Mouse (Mus musculus) small intestine, adult 2 months (tissue): ENCODE measurements around the gene Gm20388.

Source experiments
- CTCF ChIP-seq: fragments of 200-500 bp; IDR thresholded peaks from 2 replicates; pipeline ENCODE4 v1.5.1; 2012; ENCODE audit warnings: low read depth, mild to moderate bottlenecking, control low read depth, inconsistent platforms, low read length, moderate library complexity, mixed read lengths; ENCODE audit not compliant: insufficient replicate concordance, insufficient read length; ENCODE audit errors: extremely low read depth
- POLR2A ChIP-seq: fragments of 200-500 bp; IDR thresholded peaks from 2 replicates; pipeline ENCODE4 v1.6.1; 2012; ENCODE audit warnings: low read depth, mild to moderate bottlenecking, control low read depth, inconsistent platforms, low read length, moderate library complexity

GRCm38 (mm10) chr8:124253939-124254338 lies 4343.3 kb downstream of the Gm20388 start:
- TF ChIP-seq CTCF: no peak
- TF ChIP-seq POLR2A: no peak
